10 mouse cellular contexts compared by ENCODE assay signal in the genomic region with DNA sequence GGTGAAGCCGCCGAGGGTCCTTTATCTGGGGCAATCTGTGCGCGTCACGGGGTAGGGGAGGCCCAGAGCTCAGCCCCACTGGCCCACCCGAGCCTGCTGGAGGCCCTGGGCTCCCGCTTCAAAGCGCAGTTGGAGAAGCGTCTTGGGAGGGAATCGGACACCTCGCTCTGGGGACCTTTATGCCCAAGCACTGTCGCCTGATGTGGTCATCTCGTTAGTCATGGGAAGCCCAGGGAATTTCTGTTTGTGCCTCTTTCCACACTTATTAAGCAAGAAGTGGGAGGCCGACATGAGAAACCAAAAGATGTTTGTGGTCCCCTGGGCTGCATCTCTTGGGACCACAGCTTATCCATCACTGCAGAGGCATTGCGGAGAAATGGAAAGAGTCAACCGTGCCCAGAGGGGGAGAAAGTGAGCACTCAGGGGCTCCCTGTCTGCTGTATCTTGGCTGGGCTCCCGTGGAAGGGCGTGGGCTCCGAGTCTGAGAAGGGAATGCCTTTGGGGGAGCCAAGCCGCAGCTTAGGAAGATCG.
DNase-seq lines count a peak whose midpoint lies in the region; ATAC-seq and TF ChIP-seq lines count a peak whose summit lies in the region.
"Had no signal": no experiment of that assay in that cellular context is flagged by ENCODE, and none has a peak within 500 bp of the region (broad histone marks: within the 10 kb centered on the region; RNA-seq: fewer than 3 reads in every experiment).

No protein-coding gene starts in this region.

- intact Hi-C loops in gastrocnemius, adult 2 months (cut with DNase I) = no loop called here

- no peak for ATAC-seq in midbrain, postnatal 0 days (ENCODE audit: low FRiP score)
- ATAC-seq in hindbrain, embryonic 16.5 days = no peak
- ATAC-seq in stomach, embryonic 14.5 days (ENCODE audit: insufficient number of reproducible peaks, insufficient read depth, low FRiP score, low read depth) = no peak

- TF ChIP-seq CTCF in gastrocnemius, adult 2 months (IDR thresholded peaks at IDR 0.05) = no peak
- TF ChIP-seq CTCF in midbrain, postnatal 0 days (IDR thresholded peaks at IDR 0.05) = no peak

- peaks cover 78% of the 10 kb centered on the region for H3K27me3 ChIP-seq in midbrain, embryonic 10.5 days (ENCODE audit: low read depth, poor library complexity, severe bottlenecking)
- H3K27me3 ChIP-seq in midbrain, postnatal 0 days (ENCODE audit: insufficient read depth, low read length) = no peaks in the 10 kb centered on the region
- peaks cover 2% of the 10 kb centered on the region for H3K27me3 ChIP-seq in hindbrain, embryonic 16.5 days (replicated peaks; ENCODE audit: control insufficient read depth, insufficient read depth, low read length)
- 0 out of 2 replicates have a peak, but pooled peaks cover 5% of the 10 kb centered on the region for H3K27me3 ChIP-seq in stomach, embryonic 14.5 days (ENCODE audit: control insufficient read depth, insufficient read depth, low read length)

- no peak overlapping the region for H3K4me2 ChIP-seq in midbrain, postnatal 0 days (ENCODE audit: low read depth, low read length, poor library complexity, severe bottlenecking)
- peak overlapping the region; percentile 30; the same call in 1 of the 2 replicates for H3K4me2 ChIP-seq in hindbrain, embryonic 16.5 days (ENCODE audit: low read length)
- peak overlapping the region; percentile 40 for H3K4me2 ChIP-seq in stomach, embryonic 14.5 days (replicated peaks; ENCODE audit: low read depth, low read length)

- peak; percentile 21 for DNase-seq in gastrocnemius, adult 2 months
- no peak for DNase-seq in gastrocnemius, postnatal 10 days
- DNase-seq in midbrain, embryonic 10.5 days (ENCODE audit: low spot score) = peak; percentile 41
- DNase-seq in midbrain, postnatal 0 days (ENCODE audit: low spot score) = no peak
- DNase-seq in spleen, postnatal 4 days (ENCODE audit: low spot score in 2 of 2) = no peak
- DNase-seq in cerebellum, postnatal 36 days = no peak
- DNase-seq: cerebellum, postnatal 25 days; gastrocnemius, postnatal 36 days had no signal

- H3K4me3 ChIP-seq in gastrocnemius, adult 2 months = peak overlapping the region; percentile 39
- peak overlapping the region; percentile 35 for H3K4me3 ChIP-seq in midbrain, embryonic 10.5 days
- no peak overlapping the region for H3K4me3 ChIP-seq in midbrain, postnatal 0 days (ENCODE audit: low read depth, low read length)
- no peak overlapping the region for H3K4me3 ChIP-seq in hindbrain, embryonic 16.5 days (ENCODE audit: low read length)
- H3K4me3 ChIP-seq in stomach, embryonic 14.5 days (ENCODE audit: low read depth, low read length) = no peak overlapping the region

- H3K9ac ChIP-seq in midbrain, postnatal 0 days (replicated peaks; ENCODE audit: low read length, poor library complexity, severe bottlenecking) = no peak overlapping the region
- no peak overlapping the region for H3K9ac ChIP-seq in hindbrain, embryonic 16.5 days (ENCODE audit: low read depth, low read length)
- no peak overlapping the region; the same call in 1 of the 2 replicates for H3K9ac ChIP-seq in stomach, embryonic 14.5 days (replicated peaks; ENCODE audit: low read depth, low read length)

- 24% methylated on average over 21 of the region's 21 CpGs for WGBS in midbrain, embryonic 10.5 days
- WGBS in midbrain, postnatal 0 days = 13% methylated on average over 21 of the region's 21 CpGs
- 16% methylated on average over 21 of the region's 21 CpGs for WGBS in hindbrain, embryonic 16.5 days
- WGBS in stomach, embryonic 14.5 days = 10% methylated on average over 21 of the region's 21 CpGs

- H3K27ac ChIP-seq in gastrocnemius, adult 2 months = no peak overlapping the region
- H3K27ac ChIP-seq in midbrain, embryonic 10.5 days (replicated peaks) = peak overlapping the region; percentile 71
- H3K27ac ChIP-seq in midbrain, postnatal 0 days (ENCODE audit: low read depth, low read length) = no peak overlapping the region
- H3K27ac ChIP-seq in hindbrain, embryonic 16.5 days (ENCODE audit: low read depth, low read length) = no peak overlapping the region
- H3K27ac ChIP-seq in stomach, embryonic 14.5 days (ENCODE audit: low read length) = no peak overlapping the region

- H3K4me1 ChIP-seq in midbrain, embryonic 10.5 days = peaks cover 71% of the 10 kb centered on the region
- peaks cover 5% of the 10 kb centered on the region; the same call in 1 of the 2 replicates for H3K4me1 ChIP-seq in midbrain, postnatal 0 days (ENCODE audit: insufficient read depth, low read length)
- H3K4me1 ChIP-seq in hindbrain, embryonic 16.5 days (ENCODE audit: control insufficient read depth, insufficient read depth, low read depth, low read length) = peaks cover 35% of the 10 kb centered on the region
- H3K4me1 ChIP-seq in stomach, embryonic 14.5 days (ENCODE audit: control insufficient read depth, insufficient read depth, low read length) = peaks cover 37% of the 10 kb centered on the region

- no peaks in the 10 kb centered on the region for H3K36me3 ChIP-seq in midbrain, embryonic 10.5 days
- no peaks in the 10 kb centered on the region for H3K36me3 ChIP-seq in midbrain, postnatal 0 days (ENCODE audit: insufficient read depth, low read length)
- H3K36me3 ChIP-seq in hindbrain, embryonic 16.5 days (ENCODE audit: control insufficient read depth, insufficient read depth, low read length) = no peaks in the 10 kb centered on the region
- no peaks in the 10 kb centered on the region for H3K36me3 ChIP-seq in stomach, embryonic 14.5 days (ENCODE audit: control insufficient read depth, insufficient read depth, low read length)

- H3K9me3 ChIP-seq in midbrain, embryonic 10.5 days (replicated peaks) = no peaks in the 10 kb centered on the region; the same call in 1 of the 2 replicates
- H3K9me3 ChIP-seq in midbrain, postnatal 0 days (ENCODE audit: low read length) = no peaks in the 10 kb centered on the region
- H3K9me3 ChIP-seq in hindbrain, embryonic 16.5 days (ENCODE audit: control insufficient read depth, low read length) = no peaks in the 10 kb centered on the region
- no peaks in the 10 kb centered on the region for H3K9me3 ChIP-seq in stomach, embryonic 14.5 days (ENCODE audit: control insufficient read depth, low read depth, low read length)

Comparison
In these comparisons a context has a peak if more than half of its experiments do, and no peak if none do; other contexts are left out.
1. DNase-seq: peak in gastrocnemius, adult 2 months (single experiment) and midbrain, embryonic 10.5 days (single experiment); none in gastrocnemius, postnatal 10 days (single experiment), midbrain, postnatal 0 days (single experiment), spleen, postnatal 4 days (0 of 2) and cerebellum, postnatal 36 days (0 of 2).
2. H3K4me3 ChIP-seq: peak in gastrocnemius, adult 2 months (single experiment) and midbrain, embryonic 10.5 days (single experiment); none in midbrain, postnatal 0 days (single experiment), hindbrain, embryonic 16.5 days (single experiment) and stomach, embryonic 14.5 days (single experiment).